Mouse (Mus musculus): ENCODE results near the gene Dhdh. TPM values are rescaled to one million over a fixed set of nuclear protein-coding genes. Genes with fewer than 3 reads are reported as not detected.
"Not testable (repeated sequence)": the region's sequence is repeated elsewhere in the genome, so short reads cannot be mapped to it uniquely, and the experiment has no call there.

The Dhdh gene
- total RNA-seq, 1 experiment from 2014 or later, result 13.4 TPM

DNA sequence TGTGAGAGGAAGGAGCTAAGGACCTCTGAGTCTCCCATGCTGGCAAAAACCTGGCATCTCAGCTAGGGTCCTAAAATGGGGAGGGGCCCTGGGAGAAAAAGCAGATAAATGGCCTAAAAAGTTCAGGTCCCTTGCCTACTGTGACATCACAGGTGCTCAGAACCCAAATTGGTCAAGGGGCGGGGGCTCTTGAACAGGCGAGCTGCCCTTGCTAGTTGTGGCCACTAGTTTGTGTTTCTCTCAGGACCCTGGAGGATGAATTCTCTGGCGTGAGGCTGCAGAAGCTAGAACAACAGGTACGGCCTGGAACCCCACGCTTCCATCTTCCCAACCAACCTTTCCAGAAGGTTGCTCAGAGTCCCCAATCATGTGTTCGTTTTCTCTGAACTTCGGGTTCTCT lies 25.8 kb upstream of the Dhdh start:
- ATAC-seq (replicated peaks; ENCODE audit: low read depth, poor library complexity, severe bottlenecking), result no peak

DNA sequence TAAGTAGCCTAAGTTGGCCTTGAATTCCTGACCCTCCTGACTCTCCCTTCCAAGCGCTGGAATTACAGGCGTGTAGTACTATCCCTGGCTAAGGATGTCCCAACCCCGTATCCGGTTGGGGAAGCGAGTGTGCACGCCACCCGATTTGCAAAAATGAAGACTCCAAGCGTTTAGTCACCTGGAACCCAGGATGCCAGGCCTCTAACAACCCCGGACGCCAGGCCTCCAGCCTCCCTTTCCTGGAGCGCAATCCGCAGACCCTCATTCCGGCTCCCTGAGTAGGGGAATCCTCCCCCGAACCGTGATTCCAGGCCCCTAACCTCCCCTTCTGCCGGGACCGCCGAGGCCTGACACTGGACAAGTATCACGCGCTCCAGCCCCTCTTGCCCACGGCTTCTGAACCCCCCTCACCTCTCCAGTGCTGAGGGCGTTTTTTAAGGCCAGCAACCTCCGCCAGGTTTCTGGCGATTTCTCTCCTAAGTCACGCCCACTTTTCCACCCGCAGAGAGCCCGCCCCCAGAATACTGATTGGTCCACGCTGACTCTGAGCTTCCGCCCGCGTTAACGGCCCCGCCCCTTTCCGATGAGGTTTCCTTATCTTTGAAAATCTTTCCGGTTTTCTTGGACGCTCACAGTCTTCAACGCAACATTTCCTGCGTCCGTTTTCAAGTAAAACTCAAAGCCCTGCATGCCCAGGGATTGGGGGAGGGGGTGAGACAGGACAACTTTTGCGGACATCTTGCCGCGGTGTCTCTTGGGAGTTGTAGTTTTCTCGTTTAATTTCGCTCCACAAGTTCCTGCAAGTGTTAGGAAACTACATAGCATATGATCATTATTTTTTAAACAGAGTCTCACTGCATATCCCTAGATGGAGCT lies 21.5 kb upstream of the Dhdh start, which contains the start of gene Nucb1:
TSS of gene Nucb1 (minus strand) at position 495 of the 876 bp plus-strand sequence.
- ATAC-seq (replicated peaks; ENCODE audit: low read depth, poor library complexity, severe bottlenecking), result peak; percentile 86

DNA sequence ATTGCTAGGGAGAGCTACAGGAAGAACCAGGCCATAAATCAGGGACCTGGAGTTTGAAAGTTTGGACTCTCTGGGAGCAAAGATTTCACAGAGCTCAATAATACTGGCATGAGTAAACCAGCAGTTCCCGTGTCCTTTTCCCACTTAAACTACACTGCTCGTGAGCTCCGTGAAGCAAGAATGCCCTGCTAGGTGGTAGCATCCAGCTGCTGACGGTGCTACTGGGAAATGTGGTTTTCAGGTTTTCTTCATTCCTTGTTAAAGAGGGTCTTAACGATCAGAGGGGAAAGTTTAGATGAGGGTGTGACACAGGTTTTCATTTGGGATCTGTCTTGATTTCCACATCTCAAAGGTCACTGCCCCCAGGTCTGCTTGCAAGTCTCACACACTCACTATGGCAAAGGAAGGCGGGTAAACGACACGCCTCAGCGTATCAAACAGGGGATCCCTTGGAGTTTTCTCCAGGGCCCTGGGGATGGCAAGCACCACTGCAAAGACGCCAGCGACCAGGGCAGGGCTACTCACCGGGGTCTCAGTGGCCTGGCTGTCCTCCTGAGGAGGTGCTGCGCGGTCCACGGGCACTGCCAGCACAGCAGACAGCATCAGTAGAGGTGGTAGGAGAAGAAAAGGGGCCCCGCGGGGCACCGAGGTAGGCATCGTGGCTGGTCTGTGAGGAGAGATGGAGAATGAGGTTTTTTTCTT lies 20.7 kb upstream of the Dhdh start:
- no peak; the same call in 1 of the 2 replicates for ATAC-seq (replicated peaks; ENCODE audit: low read depth, poor library complexity, severe bottlenecking)

DNA sequence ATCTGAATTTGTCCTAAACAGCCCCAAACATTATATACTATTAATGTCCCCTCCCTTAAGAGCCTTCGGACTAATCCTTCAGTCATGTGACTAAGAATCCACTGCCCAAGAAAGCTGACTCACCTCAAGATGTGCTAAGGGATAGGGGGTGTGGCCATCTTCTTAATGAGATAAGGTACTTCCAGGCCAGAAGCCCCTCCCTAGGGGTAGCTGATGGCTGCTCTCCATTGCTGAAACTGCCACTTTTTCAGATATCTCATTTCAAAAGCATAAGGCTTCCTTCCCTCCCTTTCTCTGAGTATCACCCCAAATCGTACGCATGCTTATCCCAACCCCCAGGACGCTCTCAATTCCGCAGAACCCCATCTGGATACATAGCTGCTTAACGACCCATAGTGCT lies 20.0 kb upstream of the Dhdh start:
- ATAC-seq (replicated peaks; ENCODE audit: low read depth, poor library complexity, severe bottlenecking), result peak; percentile 43

DNA sequence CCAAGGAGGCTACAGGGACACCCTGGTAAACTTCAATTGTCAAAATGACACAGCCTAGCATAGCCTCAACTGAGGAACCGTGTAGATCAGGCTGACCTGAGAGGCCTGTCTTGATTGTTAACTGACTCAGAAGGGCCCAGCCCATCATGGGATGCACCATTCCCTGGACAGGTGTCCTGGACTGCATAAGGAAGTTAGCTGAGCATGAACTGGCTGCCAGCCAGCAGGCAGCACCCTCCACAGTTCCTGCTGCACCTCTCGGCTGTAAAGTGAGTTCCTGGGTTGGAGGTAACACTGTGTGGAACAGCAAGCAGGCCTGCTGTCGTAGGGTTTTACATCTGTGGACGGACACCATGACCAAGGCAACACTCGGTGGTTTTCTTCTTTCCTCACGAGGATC lies 19.0 kb upstream of the Dhdh start:
- ATAC-seq (replicated peaks; ENCODE audit: low read depth, poor library complexity, severe bottlenecking), result no peak

DNA sequence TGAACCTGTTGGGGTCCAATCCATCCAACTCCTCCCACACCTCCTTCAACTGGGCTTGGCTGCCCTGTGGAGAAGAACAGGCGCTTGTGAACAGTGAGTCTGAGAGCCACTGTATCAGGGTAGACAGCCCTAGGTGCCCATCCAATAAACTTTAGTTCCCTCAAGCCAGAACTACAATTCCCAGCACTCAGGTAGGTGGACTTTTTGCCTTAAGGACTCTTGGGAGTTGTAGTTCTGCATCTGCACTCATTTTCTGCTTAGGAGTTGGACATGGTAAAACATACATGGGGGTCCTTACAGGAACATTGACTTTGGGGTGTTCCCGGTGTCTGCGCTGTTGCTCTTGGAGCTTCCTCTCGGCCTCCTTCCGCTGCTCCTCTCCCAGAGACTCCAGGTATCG lies 9.8 kb upstream of the Dhdh start:
- ATAC-seq (replicated peaks; ENCODE audit: low read depth, poor library complexity, severe bottlenecking), result no peak

DNA sequence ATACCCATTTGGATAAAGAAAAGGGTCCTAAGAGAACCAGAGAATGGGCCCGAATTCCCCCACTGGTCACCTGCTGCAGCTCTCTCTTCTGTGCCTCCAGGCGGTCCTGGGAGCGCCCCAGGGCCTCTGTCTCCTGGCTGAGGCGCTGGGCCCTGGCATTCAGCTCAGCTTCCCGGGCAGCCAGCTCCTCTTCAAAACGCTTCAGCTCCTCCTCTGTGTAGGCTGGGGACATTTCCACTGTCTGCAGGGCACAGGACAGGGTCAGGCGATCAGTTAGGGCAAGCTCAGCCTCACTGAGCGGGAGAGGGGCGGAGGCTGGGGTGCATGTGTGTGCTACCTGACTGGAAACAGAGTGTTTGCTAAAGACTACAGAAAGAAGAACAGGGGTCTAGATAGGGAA lies 5.9 kb upstream of the Dhdh start:
- no peak for ATAC-seq (replicated peaks; ENCODE audit: low read depth, poor library complexity, severe bottlenecking)

DNA sequence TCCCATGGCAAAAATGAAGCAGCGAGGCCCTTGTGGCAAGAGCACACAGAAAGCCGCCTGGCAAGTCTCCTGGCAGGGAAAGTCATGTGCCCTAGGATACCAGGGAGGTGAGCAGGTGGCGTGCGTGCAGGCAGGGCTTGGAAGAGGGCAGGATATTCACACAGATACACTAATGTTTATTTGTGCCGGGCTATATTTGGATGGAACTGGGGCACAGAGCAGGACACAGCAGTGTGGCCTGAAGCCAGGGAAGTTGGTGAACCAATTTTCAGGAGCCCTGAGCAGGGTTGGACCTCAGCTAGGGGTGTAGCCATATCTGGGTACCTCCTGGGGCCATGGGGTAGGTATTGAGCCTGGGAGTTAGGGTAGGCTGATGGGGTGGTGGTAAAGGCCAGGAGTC lies 4.3 kb upstream of the Dhdh start:
- ATAC-seq (replicated peaks; ENCODE audit: low read depth, poor library complexity, severe bottlenecking), result no peak

DNA sequence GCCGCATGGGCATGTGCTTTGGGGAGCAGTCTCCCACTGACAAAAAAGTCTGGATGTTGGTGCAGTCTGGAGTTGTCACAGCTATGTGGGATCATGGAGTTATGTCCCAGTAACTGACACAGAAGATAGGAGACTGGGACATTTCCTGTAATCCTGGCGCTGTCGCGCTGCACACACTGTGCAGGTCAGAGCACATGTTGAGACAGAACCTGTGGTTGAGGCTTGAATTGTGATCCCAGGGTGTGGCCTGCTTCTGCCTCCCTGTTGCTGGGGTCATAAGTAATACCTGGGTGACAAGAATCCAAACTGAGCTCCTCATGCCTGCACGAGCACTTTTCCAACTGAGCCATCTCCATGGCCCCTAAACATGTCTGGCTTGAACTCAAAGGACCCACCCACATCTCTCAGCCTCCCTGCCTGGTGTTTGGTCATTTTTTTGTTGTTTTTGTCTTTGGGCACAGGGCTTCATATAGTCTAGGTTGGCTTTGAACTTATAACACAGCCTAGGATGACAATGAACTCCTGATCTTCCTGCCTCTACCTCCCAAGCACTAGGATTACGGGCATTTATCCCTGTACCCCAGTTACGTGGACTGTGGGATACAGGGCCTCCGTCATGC lies 3.7 kb upstream of the Dhdh start:
- no peak for ATAC-seq (replicated peaks; ENCODE audit: low read depth, poor library complexity, severe bottlenecking)

DNA sequence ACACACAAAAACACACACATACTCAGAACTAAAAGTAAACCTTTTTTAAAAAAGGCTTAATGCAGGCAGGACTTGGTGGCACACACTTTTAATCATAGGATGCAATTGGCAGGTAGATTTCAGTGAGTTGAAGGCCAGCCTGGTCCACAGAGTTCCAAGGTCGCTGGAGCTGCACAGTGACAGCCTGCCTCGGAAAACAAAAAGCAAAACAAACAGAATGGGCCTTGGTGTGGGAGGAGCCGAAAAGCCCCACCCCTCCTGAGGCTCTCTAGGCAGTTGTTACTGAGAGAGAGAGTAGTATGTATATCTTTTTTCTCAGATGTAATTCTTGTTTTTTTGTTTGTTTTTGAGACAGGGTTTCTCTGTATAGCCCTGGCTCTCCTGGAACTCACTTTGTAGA lies 2.7 kb upstream of the Dhdh start:
- ATAC-seq (replicated peaks; ENCODE audit: low read depth, poor library complexity, severe bottlenecking), result peak; percentile 57

DNA sequence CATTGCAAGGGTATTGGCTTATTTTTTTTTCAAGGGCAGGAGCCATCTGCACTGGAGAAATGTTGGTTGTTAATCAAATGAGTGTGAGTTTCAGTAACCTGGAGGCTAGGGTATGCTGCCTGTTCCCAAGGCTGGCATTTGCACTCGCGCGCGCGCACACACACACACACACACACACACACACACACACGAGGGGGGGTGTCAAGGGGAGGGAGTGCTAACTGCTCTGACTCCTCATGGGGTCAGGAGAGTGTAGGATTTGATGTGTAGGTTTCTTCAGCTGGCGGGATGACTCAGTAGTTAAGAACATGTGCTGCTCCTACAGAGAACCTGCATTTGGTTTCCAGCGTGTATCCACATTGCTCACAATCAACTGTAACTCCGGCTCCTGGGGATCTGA lies 2.2 kb upstream of the Dhdh start:
- 0 out of 2 replicates have a peak, but pooled peaks have one; percentile 7 for ATAC-seq (replicated peaks; ENCODE audit: low read depth, poor library complexity, severe bottlenecking)

DNA sequence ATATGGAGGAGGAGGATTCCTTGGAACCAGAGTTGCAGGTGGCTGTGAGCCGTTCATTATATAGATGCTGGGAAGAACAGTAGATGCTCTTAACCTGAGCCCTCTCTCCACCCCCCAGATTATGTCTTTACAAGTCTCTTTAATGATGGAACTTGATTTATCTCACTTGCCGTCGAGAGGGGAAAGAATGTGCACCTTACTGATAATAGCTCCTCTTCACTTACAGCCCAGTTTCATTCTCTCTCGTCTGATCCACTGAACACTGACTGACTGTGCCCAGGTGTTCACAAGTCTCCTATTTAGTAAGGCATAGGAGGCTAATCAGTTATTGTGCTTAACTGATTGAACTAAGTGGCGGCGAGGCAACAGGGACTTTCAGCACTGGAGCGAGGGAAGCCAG lies 973 bp upstream of the Dhdh start:
- ATAC-seq (replicated peaks; ENCODE audit: low read depth, poor library complexity, severe bottlenecking), result no peak

DNA sequence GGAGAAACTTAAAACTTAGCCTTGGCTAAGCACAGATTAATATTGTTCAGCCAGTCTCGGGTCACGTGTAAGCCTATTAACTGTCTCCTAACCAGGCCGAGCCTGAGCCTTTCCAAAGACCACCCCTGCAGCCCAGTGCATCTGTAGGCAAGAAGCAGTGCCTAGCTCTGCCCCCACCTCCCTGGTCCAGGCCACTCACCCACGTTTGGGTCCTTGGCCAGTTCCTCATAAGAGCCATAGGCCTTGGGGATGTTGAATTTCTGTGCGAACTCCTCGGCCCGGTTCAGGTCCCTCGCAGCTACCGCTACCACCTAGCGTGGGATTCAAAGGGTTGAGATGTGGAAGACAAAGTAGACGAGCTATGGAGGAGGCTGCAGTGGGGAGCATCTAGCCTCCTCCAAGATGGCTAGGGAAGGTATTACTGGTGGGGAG lies 728 bp downstream of the Dhdh start:
- ATAC-seq (replicated peaks; ENCODE audit: low read depth, poor library complexity, severe bottlenecking), result no peak

DNA sequence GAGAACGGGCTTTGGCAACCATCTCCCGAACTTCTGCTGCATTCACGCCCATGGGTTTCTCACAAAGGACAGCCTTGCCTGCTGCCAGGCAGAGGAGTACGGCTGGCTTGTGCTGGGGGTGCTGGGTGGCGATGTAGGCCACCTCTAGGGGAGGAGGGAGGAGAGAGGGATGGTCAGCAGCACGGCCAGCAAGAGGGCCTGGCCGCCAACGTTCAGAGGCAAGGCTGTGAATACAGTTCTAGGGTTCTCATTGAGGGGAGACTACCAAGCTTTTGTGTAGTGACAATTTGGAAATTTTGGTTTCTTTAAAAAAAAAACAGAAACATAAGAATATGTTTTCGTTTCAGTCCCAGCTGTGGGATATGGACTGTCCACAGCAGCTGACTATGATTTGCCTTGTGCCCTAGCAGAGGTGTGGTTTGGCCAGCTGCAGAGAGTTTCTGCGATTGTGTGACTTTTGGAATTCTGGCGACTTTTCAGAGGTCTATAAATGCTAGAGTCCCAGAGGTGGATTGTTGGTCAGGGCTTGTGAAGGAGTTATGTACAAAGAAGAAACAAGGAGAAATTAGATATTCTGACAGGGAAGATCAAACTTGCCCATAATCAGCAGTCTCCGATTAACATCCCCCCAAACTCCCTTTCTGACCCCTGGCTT lies 1.7 kb downstream of the Dhdh start, which contains the start of gene Gm45808:
TSS of gene Gm45808 (minus strand) at position 51 of the 655 bp plus-strand sequence.
- no peak for ATAC-seq (replicated peaks; ENCODE audit: low read depth, poor library complexity, severe bottlenecking)

DNA sequence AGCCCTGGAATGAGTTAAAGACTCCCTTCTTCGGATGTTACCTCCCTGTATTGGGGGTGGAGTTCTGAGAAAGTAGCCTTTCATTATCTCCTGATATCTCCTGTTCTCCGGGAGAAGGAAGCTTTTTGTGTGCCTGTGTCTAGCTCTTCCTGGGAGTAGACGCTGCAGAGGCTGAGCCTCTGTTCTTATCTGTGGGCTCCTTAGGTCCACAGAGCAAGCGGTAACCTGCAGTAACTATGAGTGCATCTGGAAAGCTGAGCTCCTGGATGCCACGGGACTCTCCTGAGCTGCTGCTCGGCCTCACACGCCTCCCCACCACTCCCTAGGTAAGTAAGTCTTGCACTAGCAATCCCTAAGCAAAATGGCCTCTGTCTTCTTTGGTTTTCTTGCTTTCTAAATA lies 2.4 kb downstream of the Dhdh start:
- ATAC-seq (replicated peaks; ENCODE audit: low read depth, poor library complexity, severe bottlenecking), result no peak

DNA sequence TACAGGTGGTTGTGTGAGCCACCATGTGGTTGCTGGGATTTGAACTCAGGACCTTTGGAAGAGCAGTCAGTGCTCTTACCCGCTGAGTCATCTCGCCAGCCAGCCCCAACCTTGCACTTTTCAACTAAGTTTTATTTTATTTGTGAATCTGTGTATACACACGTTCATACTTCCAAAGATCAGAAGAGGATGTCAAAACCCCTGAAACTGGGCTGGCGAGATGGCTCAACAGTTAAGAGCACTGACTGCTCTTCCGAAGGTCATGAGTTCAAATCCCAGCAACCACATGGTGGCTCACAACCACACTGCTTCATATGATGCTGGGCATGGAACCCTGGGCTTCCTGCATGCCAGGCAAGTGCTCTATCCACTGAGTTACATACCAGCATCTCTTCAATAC lies 3.6 kb downstream of the Dhdh start:
- ATAC-seq (replicated peaks; ENCODE audit: low read depth, poor library complexity, severe bottlenecking), result not testable (repeated sequence)

DNA sequence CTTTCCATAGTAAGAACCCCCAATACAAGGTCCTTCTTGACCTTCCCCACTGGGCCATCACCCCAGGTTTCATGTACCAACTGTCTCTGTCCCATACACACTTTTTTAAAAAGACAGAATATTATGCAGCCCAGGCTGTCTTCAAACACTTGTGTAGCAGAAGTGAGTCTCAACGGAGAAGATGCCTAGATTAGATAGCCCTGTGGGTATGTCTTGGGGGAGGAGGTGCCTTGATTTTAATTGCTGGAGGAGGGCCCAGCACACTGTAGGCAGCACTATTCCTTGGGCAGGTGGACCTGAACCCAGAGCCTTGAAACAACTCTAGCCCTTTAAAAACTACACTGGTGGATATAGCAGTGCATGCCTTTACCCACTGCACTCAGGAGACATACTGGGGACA lies 6.4 kb downstream of the Dhdh start:
- no peak for ATAC-seq (replicated peaks; ENCODE audit: low read depth, poor library complexity, severe bottlenecking)

DNA sequence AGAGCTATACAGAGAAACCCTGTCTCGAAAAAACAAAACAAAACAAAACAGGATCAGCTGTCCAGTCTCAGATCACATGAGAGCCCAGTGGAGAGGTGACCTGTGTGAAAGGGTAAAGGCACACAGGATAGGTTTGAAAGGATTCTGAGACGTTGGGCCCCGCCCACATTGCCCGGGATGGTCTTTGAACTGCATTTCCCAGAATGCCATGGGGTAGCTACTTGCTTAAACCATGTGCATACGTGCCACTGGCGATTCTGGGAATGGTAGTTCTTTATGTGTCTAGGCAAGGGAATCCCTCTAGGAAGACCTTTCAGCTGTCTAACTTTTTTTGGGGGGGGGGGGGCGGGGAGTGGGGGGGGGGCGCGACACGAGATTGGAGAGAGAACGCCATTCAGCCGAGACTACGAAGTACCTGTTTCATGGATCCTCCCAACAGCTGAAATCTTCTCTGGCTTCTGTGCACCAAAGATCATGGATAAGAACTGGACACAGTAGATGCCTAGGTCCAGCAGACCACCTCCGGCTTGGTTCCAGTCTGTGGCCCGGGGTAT lies 7.2 kb downstream of the Dhdh start, which contains the start of gene Tulp2:
TSS of gene Tulp2 (plus strand) at position 504 of the 554 bp plus-strand sequence.
- peak; percentile 90 for ATAC-seq (replicated peaks; ENCODE audit: low read depth, poor library complexity, severe bottlenecking)

DNA sequence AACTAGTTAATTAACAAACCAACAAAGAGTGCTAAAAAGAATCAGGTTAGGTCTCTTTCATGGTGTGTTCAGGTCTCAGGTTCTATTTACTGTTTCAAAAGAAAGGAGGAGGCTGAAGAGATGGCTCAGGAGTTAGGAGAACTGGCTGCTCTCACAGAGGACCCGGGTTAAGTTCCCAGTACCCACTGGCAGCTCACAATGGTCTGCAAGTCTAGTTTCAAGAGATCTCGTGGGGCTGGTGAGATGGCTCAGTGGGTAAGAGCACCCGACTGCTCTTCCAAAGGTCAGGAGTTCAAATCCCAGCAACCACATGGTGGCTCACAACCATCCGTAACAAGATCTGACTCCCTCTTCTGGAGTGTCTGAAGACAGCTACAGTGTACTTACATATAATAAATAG lies 8.3 kb downstream of the Dhdh start:
- not testable (repeated sequence) for ATAC-seq (replicated peaks; ENCODE audit: low read depth, poor library complexity, severe bottlenecking)

DNA sequence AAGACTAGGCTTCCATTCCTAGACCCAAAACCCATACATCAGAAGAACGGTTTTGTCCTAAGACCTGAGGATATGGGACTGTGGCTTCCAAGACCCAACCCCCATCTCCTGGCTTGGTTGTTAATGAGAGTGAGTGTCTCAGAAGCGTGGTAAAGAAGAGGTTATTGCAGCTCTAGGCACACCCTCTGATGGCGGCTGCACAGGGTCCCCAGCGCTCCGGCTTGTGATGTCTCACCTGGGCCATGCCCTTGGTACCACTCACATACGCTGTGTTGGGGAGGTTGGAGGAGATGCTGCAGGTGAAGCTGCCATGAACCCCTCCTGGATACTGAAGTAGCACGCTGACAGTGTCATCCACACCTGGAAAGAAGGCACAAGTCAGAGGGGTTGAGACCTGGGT lies 9.8 kb downstream of the Dhdh start:
- ATAC-seq (replicated peaks; ENCODE audit: low read depth, poor library complexity, severe bottlenecking), result no peak
